16 mouse cellular contexts compared by ENCODE assay signal in genomic region chr4:151114574-151114973, GRCm38 (mm10).
DNase-seq lines count a peak whose midpoint lies in the region; ATAC-seq lines count a peak whose summit lies in the region.
"Had no signal": no experiment of that assay in that cellular context is flagged by ENCODE, and none has a peak within 500 bp of the region (broad histone marks: within the 10 kb centered on the region; RNA-seq: fewer than 3 reads in every experiment).

No protein-coding gene starts in this region.

- DNase-seq in frontal cortex, postnatal 10 days (ENCODE audit: low spot score in 2 of 2), result no peak
- DNase-seq: adrenal gland, adult 2 months; adrenal gland, adult 8-10 months; adrenal gland, postnatal 10 days; adrenal gland, postnatal 14 days; adrenal gland, postnatal 25 days; adrenal gland, postnatal 36 days; B cell, adult 2 months; cerebellum, adult 11 months; cerebellum, adult 11-12 months; cerebellum, adult 18-20 months; cerebellum, adult 2 months had no signal

- ATAC-seq in frontal cortex, adult (ENCODE audit: low TSS enrichment), result peak; percentile 84
- ATAC-seq: activated CD4-positive, CD25-positive, alpha-beta regulatory T cell, adult 4 months; CD4-positive, CD25-positive, alpha-beta regulatory T cell, adult 4 months; Patski had no signal
